In genomic region chr11:74546933-74547694, GRCm38 (mm10) we compare ENCODE assay signal across 8 mouse cellular contexts.
DNase-seq lines count a peak whose midpoint lies in the region; ATAC-seq and TF ChIP-seq lines count a peak whose summit lies in the region.

No protein-coding gene starts in this region.

- no peak overlapping the region for H3K4me3 ChIP-seq in lung, postnatal 0 days (ENCODE audit: low read depth, low read length)

- TF ChIP-seq CTCF in lung, postnatal 0 days (IDR thresholded peaks at IDR 0.05): peak; percentile 91

- H3K9ac ChIP-seq in lung, postnatal 0 days (replicated peaks; ENCODE audit: low read depth): no peak overlapping the region

- peak; percentile 13; the same call in 1 of the 2 replicates for ATAC-seq in lung, postnatal 0 days

- peak overlapping the region; percentile 31 for H3K4me2 ChIP-seq in lung, postnatal 0 days (replicated peaks; ENCODE audit: low read depth, low read length)

- intact Hi-C loops in gastrocnemius, postnatal 36 days (cut with DNase I): loop anchor here (5.0 kb wide), 2 partner anchors 145 to 170 kb away; no protein-coding TSS in a partner anchor

- peaks cover 2% of the 10 kb centered on the region; the same call in 1 of the 2 replicates for H3K4me1 ChIP-seq in lung, postnatal 0 days (ENCODE audit: insufficient read depth, low read depth, low read length)

- H3K9me3 ChIP-seq in lung, postnatal 0 days (ENCODE audit: low read length): no peaks in the 10 kb centered on the region

- 3% methylated on average over 16 of the region's 16 CpGs for WGBS in lung, postnatal 0 days

- no peaks in the 10 kb centered on the region for H3K36me3 ChIP-seq in lung, postnatal 0 days (ENCODE audit: insufficient read depth, low read length)

- peak; percentile 9 for DNase-seq in urinary bladder, postnatal 14 days (ENCODE audit: low spot score)
- DNase-seq in urinary bladder, postnatal 36 days (ENCODE audit: low spot score in 2 of 2): no peak
- peak; percentile 62 to 74 for DNase-seq in cerebellum, postnatal 10 days
- peak; percentile 38 for DNase-seq in heart, adult 8-10 months (ENCODE audit: low spot score)
- DNase-seq in kidney, adult 9 months: peak; percentile 49
- DNase-seq in lung, postnatal 0 days (ENCODE audit: low spot score): peak; percentile 83
- DNase-seq in retina, postnatal 7 days (ENCODE audit: low read depth, low spot score): peak; percentile 54
- no peak for DNase-seq in gastrocnemius, postnatal 36 days

- no peak overlapping the region for H3K27ac ChIP-seq in lung, postnatal 0 days (ENCODE audit: low read length)

- TF ChIP-seq EP300 in lung, postnatal 0 days (IDR thresholded peaks at IDR 0.05): no peak

- H3K27me3 ChIP-seq in lung, postnatal 0 days (replicated peaks; ENCODE audit: insufficient read depth, low read length): no peaks in the 10 kb centered on the region

Comparison
In these comparisons a context has a peak if more than half of its experiments do, and no peak if none do; other contexts are left out.
1. DNase-seq: peak in urinary bladder, postnatal 14 days (single experiment), cerebellum, postnatal 10 days (2 of 2), heart, adult 8-10 months (single experiment), kidney, adult 9 months (single experiment), lung, postnatal 0 days (single experiment) and retina, postnatal 7 days (single experiment); none in urinary bladder, postnatal 36 days (0 of 2) and gastrocnemius, postnatal 36 days (0 of 2).